Mouse (Mus musculus): Measurements from ENCODE around the gene Fam174b. TPM values are rescaled to one million over a fixed set of nuclear protein-coding genes. Genes with fewer than 3 reads are reported as not detected.

Fam174b gene
- polyA plus RNA-seq, 1 experiment: 8.8 TPM

- TF ChIP-seq POLR2A (IDR thresholded peaks at IDR 0.05; ENCODE audit: low read depth, low read length) (no peak), CTCF (IDR thresholded peaks at IDR 0.05; ENCODE audit: borderline replicate concordance, insufficient read depth, low read length) (no peak)
- H3K4me3 ChIP-seq (ENCODE audit: insufficient read depth, low read length): no peak overlapping the region
- H3K27ac ChIP-seq (ENCODE audit: insufficient read depth, low read length): no peak overlapping the region
- no peaks in the 10 kb centered on the region for H3K4me1 ChIP-seq (ENCODE audit: control insufficient read depth, insufficient read depth, low read length)
Observed at GRCm38 (mm10) chr7:73721764-73722163, 18.3 kb upstream of the Fam174b start.

GRCm38 (mm10) chr7:73729913-73730312 lies 10.2 kb upstream of the Fam174b start:
- H3K4me1 ChIP-seq (ENCODE audit: control insufficient read depth, insufficient read depth, low read length): no peaks in the 10 kb centered on the region
- no peak overlapping the region for H3K4me3 ChIP-seq (ENCODE audit: insufficient read depth, low read length)
- TF ChIP-seq POLR2A (IDR thresholded peaks at IDR 0.05; ENCODE audit: low read depth, low read length): no peak
- no peak overlapping the region for H3K27ac ChIP-seq (ENCODE audit: insufficient read depth, low read length)

- H3K27ac ChIP-seq (ENCODE audit: insufficient read depth, low read length): no peak overlapping the region
- H3K4me1 ChIP-seq (ENCODE audit: control insufficient read depth, insufficient read depth, low read length): no peaks in the 10 kb centered on the region
- TF ChIP-seq POLR2A (IDR thresholded peaks at IDR 0.05; ENCODE audit: low read depth, low read length) (no peak), CTCF (IDR thresholded peaks at IDR 0.05; ENCODE audit: borderline replicate concordance, insufficient read depth, low read length) (no peak)
- no peak overlapping the region for H3K4me3 ChIP-seq (ENCODE audit: insufficient read depth, low read length)
Observed at GRCm38 (mm10) chr7:73730430-73731022, 9.6 kb upstream of the Fam174b start.

- TF ChIP-seq POLR2A (IDR thresholded peaks at IDR 0.05; ENCODE audit: low read depth, low read length) (no peak), CTCF (IDR thresholded peaks at IDR 0.05; ENCODE audit: borderline replicate concordance, insufficient read depth, low read length) (no peak)
- no peak overlapping the region for H3K4me3 ChIP-seq (ENCODE audit: insufficient read depth, low read length)
- no peak overlapping the region for H3K27ac ChIP-seq (ENCODE audit: insufficient read depth, low read length)
- H3K4me1 ChIP-seq (ENCODE audit: control insufficient read depth, insufficient read depth, low read length): no peaks in the 10 kb centered on the region
Observed at GRCm38 (mm10) chr7:73736046-73736445, 4.1 kb upstream of the Fam174b start.

- Histone ChIP-seq H3K27ac (ENCODE audit: insufficient read depth, low read length) (no peak overlapping the region), H3K4me3 (ENCODE audit: insufficient read depth, low read length) (peak overlapping the region; percentile 54), H3K4me1 (ENCODE audit: control insufficient read depth, insufficient read depth, low read length) (no peaks in the 10 kb centered on the region)
- no peak for TF ChIP-seq POLR2A (IDR thresholded peaks at IDR 0.05; ENCODE audit: low read depth, low read length)
- no peak for TF ChIP-seq CTCF (IDR thresholded peaks at IDR 0.05; ENCODE audit: borderline replicate concordance, insufficient read depth, low read length)
Observed at GRCm38 (mm10) chr7:73741392-73741791, 1.3 kb downstream of the Fam174b start.

- Histone ChIP-seq H3K27ac (ENCODE audit: insufficient read depth, low read length) (no peak overlapping the region), H3K4me3 (ENCODE audit: insufficient read depth, low read length) (no peak overlapping the region), H3K4me1 (ENCODE audit: control insufficient read depth, insufficient read depth, low read length) (no peaks in the 10 kb centered on the region)
- TF ChIP-seq CTCF (IDR thresholded peaks at IDR 0.05; ENCODE audit: borderline replicate concordance, insufficient read depth, low read length): no peak
- TF ChIP-seq POLR2A (IDR thresholded peaks at IDR 0.05; ENCODE audit: low read depth, low read length): no peak
Observed at GRCm38 (mm10) chr7:73741841-73742240, 1.7 kb downstream of the Fam174b start.

GRCm38 (mm10) chr7:73743144-73743543 lies 3.0 kb downstream of the Fam174b start:
- Histone ChIP-seq H3K27ac (ENCODE audit: insufficient read depth, low read length) (no peak overlapping the region), H3K4me1 (ENCODE audit: control insufficient read depth, insufficient read depth, low read length) (no peaks in the 10 kb centered on the region), H3K4me3 (ENCODE audit: insufficient read depth, low read length) (no peak overlapping the region)
- TF ChIP-seq CTCF (IDR thresholded peaks at IDR 0.05; ENCODE audit: borderline replicate concordance, insufficient read depth, low read length): no peak

GRCm38 (mm10) chr7:73743831-73744370 lies 3.8 kb downstream of the Fam174b start:
- TF ChIP-seq POLR2A (IDR thresholded peaks at IDR 0.05; ENCODE audit: low read depth, low read length): no peak
- no peak for TF ChIP-seq CTCF (IDR thresholded peaks at IDR 0.05; ENCODE audit: borderline replicate concordance, insufficient read depth, low read length)
- Histone ChIP-seq H3K4me1 (ENCODE audit: control insufficient read depth, insufficient read depth, low read length) (no peaks in the 10 kb centered on the region), H3K4me3 (ENCODE audit: insufficient read depth, low read length) (no peak overlapping the region), H3K27ac (ENCODE audit: insufficient read depth, low read length) (no peak overlapping the region)

- Histone ChIP-seq H3K27ac (ENCODE audit: insufficient read depth, low read length) (no peak overlapping the region), H3K4me1 (ENCODE audit: control insufficient read depth, insufficient read depth, low read length) (no peaks in the 10 kb centered on the region), H3K4me3 (ENCODE audit: insufficient read depth, low read length) (no peak overlapping the region)
- no peak for TF ChIP-seq CTCF (IDR thresholded peaks at IDR 0.05; ENCODE audit: borderline replicate concordance, insufficient read depth, low read length)
- TF ChIP-seq POLR2A (IDR thresholded peaks at IDR 0.05; ENCODE audit: low read depth, low read length): no peak
Observed at GRCm38 (mm10) chr7:73745903-73746302, 5.8 kb downstream of the Fam174b start.

GRCm38 (mm10) chr7:73746836-73747235 lies 6.7 kb downstream of the Fam174b start:
- no peak overlapping the region for H3K27ac ChIP-seq (ENCODE audit: insufficient read depth, low read length)
- no peak for TF ChIP-seq CTCF (IDR thresholded peaks at IDR 0.05; ENCODE audit: borderline replicate concordance, insufficient read depth, low read length)
- TF ChIP-seq POLR2A (IDR thresholded peaks at IDR 0.05; ENCODE audit: low read depth, low read length): no peak
- no peaks in the 10 kb centered on the region for H3K4me1 ChIP-seq (ENCODE audit: control insufficient read depth, insufficient read depth, low read length)
- H3K4me3 ChIP-seq (ENCODE audit: insufficient read depth, low read length): no peak overlapping the region
